Mouse (Mus musculus) kidney, postnatal 0 days (tissue): ENCODE results near the gene Heatr5a. TPM values are rescaled to one million over a fixed set of nuclear protein-coding genes. Genes with fewer than 3 reads are reported as not detected.

ENCODE experiments used
- ATAC-seq: fragments of 200-750 bp; cut with Nextera tagmentation; replicated peaks from 2 replicates; pipeline ENCODE4 v1.8.0; 2017; ENCODE audit warnings: low read depth, moderate number of reproducible peaks, moderate TSS enrichment, moderate library complexity; ENCODE audit not compliant: low FRiP score
- DNase-seq: peaks from one replicate; pipeline ENCODE4 v3.0.0-alpha.2; 2016; ENCODE audit warnings: low spot score
- H3K27ac ChIP-seq: fragments of 300-500 bp; sonication (generic); 2 replicates; pipeline ENCODE4 v1.5.1; 2014; ENCODE audit warnings: mild to moderate bottlenecking
- H3K27me3 ChIP-seq: fragments of 300-500 bp; sonication (generic); 2 replicates; pipeline ENCODE4 v1.6.1; 2014; ENCODE audit warnings: low read length, mixed read lengths; ENCODE audit not compliant: insufficient read depth
- H3K36me3 ChIP-seq: fragments of 300-500 bp; sonication (generic); 2 replicates; pipeline ENCODE4 v1.6.1; 2014; ENCODE audit warnings: low read length, mixed read lengths; ENCODE audit not compliant: insufficient read depth
- H3K4me1 ChIP-seq: fragments of 300-500 bp; sonication (generic); replicated peaks from 2 replicates; pipeline ENCODE4 v1.6.1; 2014; ENCODE audit warnings: antibody characterized with exemption, low read length, mixed read lengths; ENCODE audit not compliant: insufficient read depth
- H3K4me2 ChIP-seq: fragments of 300-500 bp; sonication (generic); 2 replicates; pipeline ENCODE4 v1.6.1; 2014; ENCODE audit warnings: mild to moderate bottlenecking, low read length, moderate library complexity, mixed read lengths
- H3K4me3 ChIP-seq: fragments of 300-500 bp; sonication (generic); replicated peaks from 2 replicates; pipeline ENCODE4 v1.5.1; 2014; ENCODE audit warnings: low read depth, low read length
- H3K9ac ChIP-seq: fragments of 300-500 bp; sonication (generic); 2 replicates; pipeline ENCODE4 v1.6.1; 2014; ENCODE audit warnings: low read depth, low read length
- H3K9me3 ChIP-seq: fragments of 300-500 bp; sonication (generic); replicated peaks from 2 replicates; pipeline ENCODE4 v1.6.1; 2016; ENCODE audit warnings: low read length, inconsistent platforms, mixed read lengths
- CTCF ChIP-seq: IDR thresholded peaks from 2 replicates; pipeline ENCODE4 v1.5.1; 2016; ENCODE audit warnings: antibody characterized with exemption, low read depth, mild to moderate bottlenecking, moderate library complexity
- WGBS: fragments of 180-500 bp; shearing (Covaris S2); extraction: QIAGEN DNeasy Blood & Tissue Kit; methylation state at CpG from one replicate; pipeline ENCODE4 v1.1.7; 2014; 5-methylcytosine and 5-hydroxymethylcytosine counted together
- polyA plus RNA-seq: library from polyadenylated mRNA; unstranded; fragments of >200 nt; fragmentation: Nextera tagmentation; extraction: Ambion mirVana; gene quantifications from 2 replicates; pipeline ENCODE4 v1.2.1, GENCODE M21; 2015

The Heatr5a gene
- polyA plus RNA-seq, 1 experiment from 2014 or later = 3.7 TPM

DNA sequence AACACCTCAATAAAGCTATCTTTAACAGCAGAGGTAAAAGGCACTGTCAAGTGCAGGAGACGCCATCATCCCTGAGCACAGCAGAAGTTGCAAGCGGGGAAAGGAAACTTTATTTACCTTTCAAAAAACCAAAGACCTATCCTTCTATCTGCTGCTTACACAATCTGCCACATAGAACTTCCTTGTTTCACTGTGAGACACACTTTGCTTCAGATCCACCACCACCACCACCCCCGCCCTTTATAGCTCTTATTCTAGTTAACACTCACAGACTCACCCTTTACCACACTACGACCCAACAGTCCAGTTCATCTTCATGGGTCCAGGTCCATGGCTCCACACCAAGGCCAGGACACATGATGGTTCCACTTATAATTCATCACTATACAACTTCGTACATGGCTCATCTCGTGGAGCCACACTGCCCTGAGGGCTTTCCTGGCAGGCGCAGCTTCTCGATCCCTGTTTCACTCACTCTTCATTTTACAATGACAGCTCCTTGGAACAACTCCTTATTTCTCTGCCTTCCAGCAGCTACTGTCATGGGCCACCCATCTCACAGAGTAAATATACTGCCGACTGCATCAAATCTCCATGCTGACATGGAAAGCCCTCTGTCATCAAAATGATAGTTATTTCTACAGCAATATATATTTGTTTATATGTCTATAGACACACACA is 3.1 kb downstream of the Heatr5a start:
- H3K27me3 ChIP-seq = no peaks in the 10 kb centered on the region
- H3K36me3 ChIP-seq = no peaks in the 10 kb centered on the region
- H3K9me3 ChIP-seq = no peaks in the 10 kb centered on the region
- no peaks in the 10 kb centered on the region; the same call in 1 of the 2 replicates for H3K4me1 ChIP-seq
- no peak for TF ChIP-seq CTCF
- 89% methylated on average over 9 of the region's 9 CpGs for WGBS
- H3K27ac ChIP-seq = no peak overlapping the region
- ATAC-seq = no peak
- H3K4me3 ChIP-seq = no peak overlapping the region
- H3K4me2 ChIP-seq = no peak overlapping the region
- H3K9ac ChIP-seq = no peak overlapping the region
- DNase-seq = no peak

DNA sequence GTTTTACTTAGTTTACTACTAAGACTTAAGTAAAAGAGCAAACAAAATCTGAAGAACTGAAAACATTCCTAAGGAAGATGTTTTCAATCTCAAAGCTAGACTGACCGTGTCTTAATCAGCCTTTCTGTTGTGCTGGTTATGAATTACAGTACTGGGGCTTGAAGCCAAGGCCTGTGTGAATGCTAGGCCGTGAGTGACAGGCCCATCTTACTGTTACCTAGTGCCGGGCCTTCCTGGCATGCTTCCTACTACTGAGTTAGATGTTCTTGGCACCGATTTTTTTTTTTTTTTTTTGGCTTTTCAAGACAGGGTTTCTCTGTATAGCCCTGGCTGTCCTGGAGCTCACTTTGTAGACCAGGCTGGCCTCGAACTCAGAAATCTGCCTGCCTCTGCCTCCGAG is 13.5 kb downstream of the Heatr5a start:
- ATAC-seq (no peak), DNase-seq (no peak)
- Histone ChIP-seq H3K27me3 (no peaks in the 10 kb centered on the region), H3K36me3 (peaks cover 5% of the 10 kb centered on the region; the same call in 1 of the 2 replicates), H3K4me3 (no peak overlapping the region), H3K27ac (no peak overlapping the region), H3K9ac (no peak overlapping the region), H3K4me1 (no peaks in the 10 kb centered on the region), H3K9me3 (no peaks in the 10 kb centered on the region), H3K4me2 (no peak overlapping the region)
- TF ChIP-seq CTCF = no peak
- WGBS = 87% methylated on average over 6 of the region's 6 CpGs

DNA sequence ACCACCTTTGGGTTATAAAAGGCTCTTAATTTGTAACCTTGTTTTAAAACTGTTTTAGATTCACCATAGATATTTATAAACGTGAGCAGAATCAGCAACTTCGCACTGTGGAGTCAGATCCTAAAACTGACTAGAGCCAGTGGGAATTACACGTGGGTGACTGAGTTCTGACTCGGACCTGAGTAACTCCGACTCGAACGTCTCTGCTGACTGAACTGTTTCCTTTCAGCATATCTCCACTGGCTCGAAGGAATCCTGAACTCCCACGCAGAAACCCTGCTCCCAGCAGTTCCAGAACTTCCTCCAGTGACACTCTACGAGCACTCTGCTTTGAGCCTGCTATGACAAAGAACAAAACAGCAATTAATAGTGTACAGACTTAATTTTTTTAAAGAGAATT is 18.8 kb downstream of the Heatr5a start:
- WGBS = 38% methylated on average over 10 of the region's 10 CpGs
- Histone ChIP-seq H3K9me3 (no peaks in the 10 kb centered on the region), H3K4me2 (no peak overlapping the region), H3K4me3 (no peak overlapping the region), H3K27ac (no peak overlapping the region), H3K27me3 (no peaks in the 10 kb centered on the region), H3K4me1 (no peaks in the 10 kb centered on the region), H3K9ac (no peak overlapping the region), H3K36me3 (peaks cover 26% of the 10 kb centered on the region)
- DNase-seq (peak; percentile 33), ATAC-seq (no peak; the same call in 1 of the 2 replicates)
- TF ChIP-seq CTCF = no peak

DNA sequence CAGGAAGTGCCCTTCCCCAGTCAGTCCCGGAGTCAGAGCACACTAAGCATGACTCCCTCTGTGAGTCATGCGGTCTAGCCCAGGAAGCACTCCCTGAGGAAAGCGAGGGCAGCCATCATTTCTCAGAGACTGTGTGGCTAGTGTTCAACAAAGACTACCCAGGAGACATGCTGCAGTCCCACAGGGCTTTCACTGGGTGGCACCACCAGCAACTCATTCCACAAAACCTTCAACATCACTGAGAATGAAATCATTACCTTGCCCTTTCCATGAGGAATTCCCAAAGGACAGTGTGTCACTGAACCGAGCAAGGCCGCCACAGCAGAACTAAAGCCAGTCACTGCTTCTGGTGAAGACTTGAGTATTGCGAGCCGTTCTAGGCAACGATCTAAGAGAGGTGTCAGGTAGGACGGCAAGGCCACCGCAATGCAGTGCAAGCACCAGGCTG is 23.6 kb downstream of the Heatr5a start:
- Histone ChIP-seq H3K9me3 (no peaks in the 10 kb centered on the region), H3K36me3 (peaks cover 33% of the 10 kb centered on the region), H3K4me1 (no peaks in the 10 kb centered on the region), H3K27ac (no peak overlapping the region), H3K4me2 (no peak overlapping the region), H3K9ac (no peak overlapping the region), H3K27me3 (no peaks in the 10 kb centered on the region), H3K4me3 (no peak overlapping the region)
- ATAC-seq (peak; percentile 52; the same call in 1 of the 2 replicates), DNase-seq (peak; percentile 37)
- WGBS = 85% methylated on average over 10 of the region's 10 CpGs
- TF ChIP-seq CTCF = peak; percentile 52

DNA sequence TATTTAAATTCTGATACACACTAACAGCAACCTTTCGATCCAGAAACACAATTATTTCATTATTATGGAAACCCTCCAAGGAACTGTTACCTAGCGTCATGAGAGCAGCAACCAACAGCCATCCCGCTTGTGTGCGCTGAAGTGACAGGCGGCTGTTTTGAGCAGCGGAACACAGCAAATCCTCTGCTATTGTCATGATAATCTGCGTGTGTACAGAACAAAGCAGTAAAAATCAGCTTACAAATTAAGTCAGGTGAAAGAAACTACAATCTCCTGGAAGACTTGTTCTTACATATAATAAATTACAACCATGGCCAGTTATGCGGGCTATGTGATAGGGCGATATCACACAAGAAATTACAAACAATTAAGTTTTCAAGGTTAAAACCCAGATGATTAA is 25.8 kb downstream of the Heatr5a start:
- whole genome bisulfite sequencing = 94% methylated on average over 9 of the region's 9 CpGs
- Histone ChIP-seq H3K27me3 (no peaks in the 10 kb centered on the region), H3K4me3 (no peak overlapping the region), H3K9ac (no peak overlapping the region), H3K36me3 (peaks cover 16% of the 10 kb centered on the region), H3K4me2 (no peak overlapping the region), H3K27ac (no peak overlapping the region), H3K9me3 (no peaks in the 10 kb centered on the region), H3K4me1 (no peaks in the 10 kb centered on the region)
- TF ChIP-seq CTCF = no peak
- no peak for DNase-seq
- ATAC-seq = no peak

DNA sequence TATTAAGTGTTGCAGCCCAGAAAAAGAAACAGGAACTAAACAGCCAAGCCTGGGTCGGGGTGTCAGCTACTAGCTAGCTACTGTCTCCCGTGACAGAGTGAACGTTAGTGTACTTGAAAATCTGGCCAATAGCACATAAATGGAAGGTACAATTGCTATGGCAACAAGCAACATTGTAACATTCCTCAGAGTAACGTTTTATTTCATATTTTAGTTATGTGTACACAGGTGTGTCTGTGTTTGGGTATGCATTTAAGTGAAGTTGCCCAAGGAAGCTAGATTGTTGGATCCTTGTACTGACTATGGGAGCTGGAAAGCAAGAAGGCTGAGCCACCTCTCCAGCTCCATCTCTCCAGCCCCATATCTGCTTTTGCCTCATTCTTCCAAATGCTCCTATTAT is 31.3 kb downstream of the Heatr5a start:
- Histone ChIP-seq H3K4me3 (no peak overlapping the region), H3K9ac (no peak overlapping the region), H3K4me1 (no peaks in the 10 kb centered on the region), H3K27ac (no peak overlapping the region), H3K9me3 (no peaks in the 10 kb centered on the region), H3K27me3 (no peaks in the 10 kb centered on the region), H3K4me2 (no peak overlapping the region), H3K36me3 (0 out of 2 replicates have a peak, but pooled peaks cover 13% of the 10 kb centered on the region)
- TF ChIP-seq CTCF = no peak
- ATAC-seq (no peak), DNase-seq (no peak)
- WGBS = 84% methylated on average over 4 of the region's 4 CpGs
